Mouse (Mus musculus) megakaryocyte-erythroid progenitor cell, adult 5-6 weeks (primary cell): Measurements from ENCODE around the gene Ikzf4. TPM values are rescaled to one million over a fixed set of nuclear protein-coding genes. Genes with fewer than 3 reads are reported as not detected.
A peak's percentile ranks its signal among the peaks of the same experiment; 100 is the strongest.

Source experiments
- ATAC-seq: replicated peaks from 2 replicates; pipeline ENCODE4 v1.8.0; 2016; ENCODE audit warnings: mild to moderate bottlenecking, inconsistent platforms; ENCODE audit not compliant: severe bottlenecking, poor library complexity, low FRiP score, low TSS enrichment
- total RNA-seq, 2 experiments: library from RNA; stranded (forward) in 1 of 2; stranded (reverse) in 1 of 2; fragments of 200-1000, 215-1000 nt in 1 of 2; fragments of >200 nt in 1 of 2; fragmentation: Nextera tagmentation in 1 of 2; gene quantifications; 2 replicates each; pipeline ENCODE4 v1.2.3; 2014 to 2017

Gene Ikzf4
- total RNA-seq (2014; fragmentation: Nextera tagmentation) = 0.25 and 0.26 TPM in 2 replicates
- 0.19 TPM in 1 of 2 replicates, not detected in the other for total RNA-seq (2017)

DNA sequence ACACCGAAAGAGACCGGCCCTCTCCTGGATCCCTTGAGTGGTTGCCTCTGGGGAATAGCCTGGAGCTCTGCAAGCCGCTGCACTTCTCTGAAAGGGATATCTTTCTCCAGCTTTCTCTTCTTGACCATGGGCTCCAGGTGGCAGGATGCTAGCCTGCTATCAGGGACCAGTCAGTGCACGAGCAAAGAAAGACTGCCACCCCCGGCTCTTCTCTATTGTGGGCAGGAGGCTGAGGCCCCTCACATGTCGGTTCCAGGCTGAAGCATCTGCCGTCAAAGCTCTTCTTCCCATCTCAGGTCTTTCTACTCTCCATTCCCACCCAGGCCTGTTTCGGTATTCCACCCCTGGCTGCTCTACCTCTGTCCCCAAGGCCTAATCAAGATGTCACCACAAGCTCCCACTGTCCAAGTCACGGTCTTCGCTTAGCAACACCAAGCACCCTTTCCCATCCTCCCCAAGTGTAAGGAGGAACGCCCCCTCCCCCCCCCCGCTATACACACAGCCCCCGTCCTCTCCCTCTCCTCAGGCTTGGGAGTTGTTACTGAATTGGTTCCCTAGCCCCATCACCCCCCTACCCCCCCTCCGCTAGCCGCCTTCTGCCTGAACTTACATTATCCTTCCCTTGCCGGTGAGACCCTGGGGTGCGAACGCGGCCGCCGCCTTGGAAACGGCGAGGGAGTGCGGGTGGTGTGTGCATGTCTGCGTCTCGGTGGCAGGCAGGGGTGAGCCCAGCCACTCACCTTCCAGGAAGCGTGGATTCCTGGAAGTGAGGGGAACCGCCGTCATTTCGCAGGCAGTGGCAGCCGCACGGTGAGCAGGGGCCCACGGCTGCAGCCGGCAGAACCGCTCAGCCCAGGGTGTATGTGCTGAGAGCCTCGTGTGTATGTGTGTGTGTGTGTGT is at the start of gene Ikzf4:
Ikzf4 (minus strand) TSS at position 881 of the 901 bp plus-strand sequence.
- 0 out of 2 replicates have a peak, but pooled peaks have one; percentile 30 for ATAC-seq

DNA sequence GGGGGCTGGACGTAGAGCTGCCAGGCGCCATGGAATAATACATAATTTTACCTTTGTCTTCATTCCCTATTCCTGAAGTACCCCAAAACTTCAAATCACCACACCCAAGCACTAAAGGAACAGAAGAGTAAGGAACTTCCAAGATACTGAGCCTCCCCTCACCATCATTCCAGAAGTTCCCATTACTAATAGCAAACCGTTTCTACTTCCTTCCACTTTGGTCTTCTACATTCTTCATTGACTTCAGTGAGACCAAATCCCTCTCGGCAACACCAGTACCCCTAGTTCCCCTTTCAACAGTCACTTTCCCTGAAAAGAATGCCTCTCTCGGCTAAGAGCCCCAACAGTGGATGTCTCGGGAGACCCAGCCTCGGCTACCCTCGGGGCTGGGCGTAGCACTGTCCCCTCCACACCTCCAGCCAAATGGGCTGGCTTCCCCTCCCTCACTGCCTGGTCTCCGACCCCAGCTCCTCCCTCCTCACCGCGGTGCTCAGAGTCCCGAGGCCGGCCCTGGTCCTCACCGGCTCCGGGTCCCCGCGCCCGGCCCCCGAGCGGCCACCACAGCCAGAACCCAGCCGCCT is 49.7 kb upstream of the Ikzf4 start:
- ATAC-seq = no peak

DNA sequence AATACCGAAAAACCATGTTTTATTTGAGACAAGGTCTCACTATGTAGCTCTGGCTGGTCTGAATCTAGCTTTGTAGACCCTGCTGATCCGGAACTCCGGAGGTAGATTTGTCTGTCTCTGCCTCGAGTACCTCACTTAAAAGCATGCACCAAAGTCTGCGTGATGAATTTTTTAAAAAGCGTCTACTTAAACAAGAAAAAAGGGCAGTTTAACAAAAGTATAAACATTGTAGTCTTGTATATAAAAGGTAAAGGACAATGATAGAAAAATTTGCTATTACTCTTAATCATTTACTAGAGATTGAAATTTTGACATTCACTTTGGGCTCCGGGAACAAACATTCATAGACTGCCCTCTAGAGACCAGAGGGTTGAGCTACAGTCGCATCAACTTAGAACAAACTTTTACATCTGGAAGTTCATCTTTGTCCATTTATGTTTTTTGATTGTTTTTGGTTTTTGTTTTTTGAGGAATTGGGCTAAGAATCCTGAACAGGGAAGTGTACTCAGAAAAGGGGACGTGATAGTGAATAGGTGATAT is 28.7 kb upstream of the Ikzf4 start:
- peak; percentile 69 for ATAC-seq

DNA sequence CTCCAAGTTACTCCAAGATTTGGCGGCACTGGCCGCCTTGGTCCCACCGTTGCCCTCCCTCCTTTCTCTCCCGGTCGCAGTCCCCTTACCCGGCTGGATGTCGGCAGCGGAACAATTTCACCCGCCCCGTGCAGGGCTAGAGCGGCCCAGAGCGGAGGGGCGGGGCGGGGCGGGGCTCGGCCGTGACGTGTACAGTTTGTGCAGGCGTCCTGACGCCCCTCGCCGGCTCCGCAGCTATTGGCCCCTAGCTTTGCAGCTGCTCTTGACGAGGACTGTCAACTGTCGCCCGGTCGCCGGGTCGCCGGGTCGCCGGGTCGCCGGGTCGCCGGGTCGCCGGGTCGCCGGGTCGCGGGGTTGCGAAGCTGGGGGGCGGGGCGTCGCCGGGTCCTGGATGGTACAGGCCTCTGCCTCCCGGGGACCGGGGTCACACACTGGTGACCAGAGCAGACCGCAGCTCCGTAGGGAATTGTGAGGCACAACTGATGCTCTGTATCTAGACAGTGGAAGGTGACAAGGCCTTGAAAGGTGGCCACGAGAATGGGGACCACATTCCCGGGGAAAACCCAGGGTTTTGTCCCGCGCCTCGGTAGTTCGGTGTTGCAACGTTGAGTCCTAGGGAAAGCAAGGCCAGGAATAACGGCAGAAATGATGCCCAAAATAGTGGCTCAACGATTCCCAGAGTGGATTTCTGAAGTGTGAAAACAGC is 28.1 kb upstream of the Ikzf4 start, which contains the start of gene Suox:
Suox (minus strand) TSS at position 311 of the 706 bp plus-strand sequence.
- peak; percentile 85 for ATAC-seq

DNA sequence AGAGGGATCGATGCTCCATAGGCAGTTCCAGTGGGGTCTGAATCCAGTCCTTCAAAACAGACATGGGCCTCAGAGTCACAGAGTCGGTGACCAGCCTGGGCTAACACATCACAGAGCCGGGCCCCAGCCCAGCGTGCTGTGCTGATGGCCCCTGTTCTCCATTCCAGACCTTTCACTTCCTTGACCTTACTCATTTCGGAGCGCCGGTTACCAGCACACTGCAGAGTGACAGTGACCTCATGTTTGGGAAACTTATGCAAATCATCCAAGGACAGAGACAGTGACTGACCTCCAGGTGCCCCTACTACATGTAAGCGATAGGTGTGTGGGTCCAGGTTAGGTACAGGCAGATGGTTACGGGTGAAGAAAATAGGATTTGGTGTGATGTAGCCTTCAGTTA is 25.4 kb upstream of the Ikzf4 start:
- no peak for ATAC-seq

DNA sequence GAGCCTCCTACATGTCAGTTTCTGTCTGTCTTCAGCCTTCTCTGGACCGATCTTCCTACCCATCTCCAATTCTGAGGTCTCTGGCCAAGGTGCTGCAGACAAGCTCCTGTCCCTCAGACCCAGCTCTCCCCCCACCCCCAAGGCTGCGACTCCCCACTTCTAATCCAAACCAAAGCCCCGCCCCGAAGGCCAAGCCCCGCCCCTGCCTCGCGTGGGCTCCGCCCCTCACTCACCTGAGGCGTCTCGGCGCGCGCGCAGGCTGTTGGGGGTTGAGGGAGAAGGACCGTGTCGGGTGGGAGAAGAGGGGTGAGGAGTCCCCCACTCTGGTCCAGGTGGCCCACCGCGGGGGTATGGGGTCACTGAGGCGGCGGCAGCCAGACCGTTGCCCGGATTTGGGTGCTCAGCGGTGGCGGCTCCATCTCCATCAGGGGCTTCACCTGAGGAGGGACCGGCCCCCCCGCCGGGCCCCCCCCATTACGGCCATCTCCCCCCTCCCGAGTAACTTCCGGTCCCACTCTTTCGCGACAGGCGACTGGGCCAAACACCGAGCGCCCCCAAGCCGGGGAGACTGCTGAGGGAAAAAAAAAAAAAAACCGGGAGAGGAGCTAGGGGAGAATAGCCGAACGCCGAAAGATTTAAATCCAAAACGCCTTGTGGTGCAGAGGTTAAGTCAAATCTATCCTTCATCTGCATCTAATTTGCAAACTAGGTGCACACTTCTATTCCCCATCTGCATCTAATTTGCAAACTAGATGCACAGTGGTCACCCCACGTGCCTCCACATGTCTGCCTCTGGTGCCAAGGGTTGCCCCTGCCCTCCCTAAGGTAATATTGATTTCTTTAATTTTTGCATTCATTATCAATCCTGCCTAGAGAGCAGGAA is 23.2 kb upstream of the Ikzf4 start:
- ATAC-seq = no peak

DNA sequence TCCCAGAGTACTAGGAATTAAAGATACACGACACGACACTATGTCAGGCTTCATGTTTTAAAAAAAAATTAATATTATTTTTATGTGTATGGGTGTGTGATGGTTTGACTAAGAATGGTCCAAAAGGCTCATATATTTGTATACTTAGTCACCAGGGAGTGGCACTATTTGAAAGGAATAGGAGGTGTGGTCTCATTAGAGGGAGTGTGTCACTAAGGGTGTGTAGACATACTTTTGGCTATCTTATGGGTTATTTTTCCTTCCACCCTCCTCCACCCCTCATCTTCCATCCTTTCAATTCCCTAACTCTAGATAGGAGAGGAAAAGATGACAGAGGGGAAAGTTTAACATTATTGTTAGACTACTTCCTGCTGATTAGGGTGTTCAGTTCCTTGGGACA is 20.0 kb upstream of the Ikzf4 start:
- ATAC-seq = no peak

DNA sequence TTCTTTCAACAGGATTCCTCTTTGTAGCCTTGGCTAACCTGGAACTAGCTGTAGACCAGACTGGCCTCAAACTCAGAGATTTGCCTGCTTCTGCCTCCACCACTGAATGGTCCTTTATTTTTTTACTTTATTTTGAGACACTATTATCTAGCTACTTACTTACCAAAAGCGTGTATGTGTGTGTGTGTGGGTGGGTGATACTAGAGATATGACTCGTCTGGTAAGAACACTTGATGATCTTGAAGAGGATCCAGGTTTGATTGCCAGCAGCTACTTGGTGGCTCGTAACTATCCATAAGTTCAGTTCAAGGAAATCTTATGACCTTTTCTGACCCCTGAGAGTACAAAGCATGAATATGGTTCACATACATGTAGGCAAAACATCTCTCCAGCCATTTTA is 19.5 kb upstream of the Ikzf4 start:
- ATAC-seq = peak; percentile 73

DNA sequence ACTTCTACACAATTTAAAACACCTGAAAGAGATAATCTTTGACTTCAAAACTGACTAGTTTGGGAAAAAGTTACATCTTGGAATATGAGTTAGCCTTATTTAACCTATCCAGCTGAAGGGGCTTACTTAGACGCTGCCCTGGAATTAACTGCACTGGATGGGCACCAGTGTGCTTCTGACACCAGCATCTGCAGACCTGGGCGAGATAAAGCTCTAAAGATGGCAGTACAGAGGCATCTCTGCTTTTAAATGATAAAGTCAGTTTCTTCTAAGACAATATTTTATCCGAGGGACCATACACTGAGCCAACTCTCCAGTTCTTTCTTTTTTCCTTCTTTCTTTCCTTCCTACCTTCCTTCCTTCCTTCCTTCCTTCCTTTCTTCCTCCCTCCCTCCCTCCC is 19.0 kb upstream of the Ikzf4 start:
- peak; percentile 88 for ATAC-seq

DNA sequence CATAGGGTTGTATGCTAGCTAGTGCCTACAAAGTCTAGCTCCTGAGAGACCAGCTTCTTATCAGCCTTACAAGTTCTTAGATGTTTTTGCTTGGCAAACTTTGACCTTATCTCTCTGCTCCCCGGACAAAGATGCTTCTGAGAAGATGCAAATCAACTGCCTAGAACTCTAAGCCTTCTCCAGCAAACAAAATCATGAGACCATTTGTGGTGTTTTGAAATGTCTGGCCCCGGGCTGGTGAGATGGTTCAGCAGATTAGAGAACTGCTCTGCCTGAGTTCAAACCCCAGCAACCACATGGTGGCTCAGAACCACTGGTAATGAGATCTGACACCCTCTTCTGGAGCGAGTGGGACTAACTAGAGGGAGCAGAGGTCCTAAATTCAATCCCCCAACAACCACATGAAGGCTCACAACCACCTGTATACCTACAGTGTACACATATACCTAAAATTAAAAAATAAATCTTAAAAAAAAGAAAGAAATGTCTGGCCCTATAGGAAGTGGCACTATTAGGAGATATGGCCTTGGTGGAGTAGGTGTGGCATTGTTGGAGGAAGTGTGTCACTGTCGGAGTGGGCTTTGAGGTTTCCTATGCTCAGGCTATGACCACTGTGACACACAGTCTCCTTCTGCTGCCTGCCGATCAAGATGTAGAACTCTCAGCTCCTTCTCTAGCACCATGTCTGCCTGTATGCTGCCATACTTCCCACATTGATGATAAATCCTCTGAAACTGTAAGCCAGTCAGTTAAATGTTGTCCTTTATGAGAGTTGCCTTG is 17.8 kb upstream of the Ikzf4 start:
- ATAC-seq = no peak

DNA sequence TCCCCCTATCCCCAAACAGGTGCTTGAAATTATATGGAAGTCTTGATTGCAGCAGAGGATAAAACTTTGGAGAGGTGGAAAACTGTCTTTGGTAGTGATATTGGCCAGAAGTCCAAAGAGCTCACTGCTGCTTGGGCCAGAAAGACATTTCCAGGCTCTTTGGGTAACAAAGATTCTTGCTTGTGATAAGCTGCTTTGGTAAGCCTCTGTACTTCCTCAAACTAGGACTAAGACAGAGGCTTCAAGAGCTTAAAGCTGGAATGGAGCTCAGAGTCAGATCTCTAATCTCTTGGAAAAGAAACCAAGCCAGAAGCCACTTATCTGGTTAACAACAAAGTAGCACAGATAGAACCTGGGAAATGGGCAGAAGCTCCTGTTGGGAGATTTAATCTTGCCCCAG is 16.7 kb upstream of the Ikzf4 start:
- no peak for ATAC-seq

DNA sequence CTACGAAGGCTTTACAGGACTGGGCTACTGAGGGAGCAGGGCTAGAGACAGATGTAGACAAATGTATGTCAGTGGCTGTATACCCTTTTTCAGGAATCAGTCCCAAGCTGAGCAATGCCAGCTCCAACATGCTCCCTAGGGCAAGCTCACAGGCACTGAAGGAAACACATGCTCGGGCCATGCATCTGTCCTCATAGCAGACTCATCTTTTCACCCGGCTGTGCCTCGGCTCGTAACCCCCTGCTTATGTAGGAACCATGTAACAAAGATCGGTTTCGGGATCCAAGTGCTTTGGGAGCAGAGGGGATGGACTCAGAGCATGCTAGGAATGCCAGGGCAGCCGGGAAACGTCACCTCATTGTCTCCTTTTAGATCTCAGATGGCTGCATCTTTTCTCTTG is 13.7 kb upstream of the Ikzf4 start:
- no peak for ATAC-seq

DNA sequence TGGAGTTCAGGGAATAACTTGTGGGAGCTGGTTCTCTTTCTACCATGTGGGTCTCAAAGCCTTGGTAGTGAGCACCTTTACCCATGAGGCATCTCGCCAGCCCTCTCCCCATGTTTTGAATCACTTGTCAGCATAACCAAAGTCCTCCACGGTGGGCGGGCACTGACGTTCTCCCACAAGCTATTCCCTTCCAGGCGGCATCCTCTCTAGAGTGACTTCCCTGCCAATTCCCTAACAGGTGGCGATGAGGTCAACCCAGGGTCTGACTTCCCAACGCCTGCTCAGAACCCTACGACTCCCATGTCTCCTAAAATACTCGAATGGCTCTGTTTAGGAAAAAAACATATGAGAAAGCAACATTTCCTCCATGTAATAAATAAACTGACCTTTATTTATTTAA is 12.1 kb upstream of the Ikzf4 start:
- ATAC-seq = no peak

DNA sequence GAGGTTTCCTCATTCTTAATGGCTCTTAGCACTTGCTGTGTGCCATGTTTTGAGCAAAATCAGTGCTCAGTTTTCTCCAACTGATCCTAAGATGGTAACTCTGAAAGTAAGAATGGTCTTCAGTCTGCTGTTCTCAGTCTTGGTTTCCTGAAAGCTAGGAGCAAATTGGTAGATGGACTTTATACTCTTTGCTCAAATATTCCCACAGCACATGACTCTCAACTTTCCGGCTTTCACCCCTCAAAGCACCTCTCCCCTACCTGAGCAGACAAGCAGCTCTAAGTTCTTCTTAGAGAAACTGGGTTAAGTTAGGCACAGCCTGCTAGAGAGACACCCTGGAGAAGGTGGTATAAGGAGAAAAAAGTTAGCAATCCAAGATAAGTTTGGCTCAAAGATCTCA is 10.9 kb upstream of the Ikzf4 start:
- ATAC-seq = no peak

DNA sequence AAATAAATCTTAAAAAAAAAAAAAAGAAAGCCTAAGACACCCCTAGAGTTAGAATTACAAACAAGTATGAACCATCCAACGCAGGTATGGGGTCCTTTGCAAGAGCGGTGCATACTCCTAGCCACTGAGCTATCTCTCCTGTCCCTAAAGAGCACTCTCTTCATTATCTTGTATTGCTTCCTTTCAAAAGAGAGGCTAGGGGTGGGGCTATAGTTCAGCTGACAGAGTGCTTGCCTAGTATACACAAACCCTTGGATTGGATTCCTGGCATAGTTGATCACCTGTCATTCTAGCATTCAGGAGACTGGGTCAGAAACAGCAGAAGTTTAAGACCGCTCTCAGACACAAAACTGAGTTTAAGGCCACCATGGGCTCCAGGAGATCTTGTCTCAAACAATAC is 9.5 kb upstream of the Ikzf4 start:
- ATAC-seq = peak; percentile 93

DNA sequence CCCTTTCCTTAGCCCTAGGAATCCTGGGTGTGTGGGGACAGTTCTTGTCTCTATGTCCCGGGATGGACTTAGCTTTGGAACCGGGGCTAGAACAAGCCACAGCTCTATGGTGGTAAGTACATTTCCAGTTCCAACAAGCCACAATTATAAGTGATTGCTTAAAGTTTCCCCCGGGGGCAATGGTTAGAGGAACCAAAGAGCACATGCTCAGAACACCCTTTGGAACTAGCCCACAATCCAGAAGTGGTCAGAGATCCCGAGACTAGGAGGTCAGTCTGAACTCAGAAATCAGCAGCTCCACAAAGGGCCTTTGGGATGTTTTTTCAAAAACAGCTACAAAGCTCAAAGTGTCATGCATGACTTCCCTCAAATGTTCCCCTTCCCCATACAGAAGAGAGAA is 8.1 kb upstream of the Ikzf4 start:
- ATAC-seq = no peak

DNA sequence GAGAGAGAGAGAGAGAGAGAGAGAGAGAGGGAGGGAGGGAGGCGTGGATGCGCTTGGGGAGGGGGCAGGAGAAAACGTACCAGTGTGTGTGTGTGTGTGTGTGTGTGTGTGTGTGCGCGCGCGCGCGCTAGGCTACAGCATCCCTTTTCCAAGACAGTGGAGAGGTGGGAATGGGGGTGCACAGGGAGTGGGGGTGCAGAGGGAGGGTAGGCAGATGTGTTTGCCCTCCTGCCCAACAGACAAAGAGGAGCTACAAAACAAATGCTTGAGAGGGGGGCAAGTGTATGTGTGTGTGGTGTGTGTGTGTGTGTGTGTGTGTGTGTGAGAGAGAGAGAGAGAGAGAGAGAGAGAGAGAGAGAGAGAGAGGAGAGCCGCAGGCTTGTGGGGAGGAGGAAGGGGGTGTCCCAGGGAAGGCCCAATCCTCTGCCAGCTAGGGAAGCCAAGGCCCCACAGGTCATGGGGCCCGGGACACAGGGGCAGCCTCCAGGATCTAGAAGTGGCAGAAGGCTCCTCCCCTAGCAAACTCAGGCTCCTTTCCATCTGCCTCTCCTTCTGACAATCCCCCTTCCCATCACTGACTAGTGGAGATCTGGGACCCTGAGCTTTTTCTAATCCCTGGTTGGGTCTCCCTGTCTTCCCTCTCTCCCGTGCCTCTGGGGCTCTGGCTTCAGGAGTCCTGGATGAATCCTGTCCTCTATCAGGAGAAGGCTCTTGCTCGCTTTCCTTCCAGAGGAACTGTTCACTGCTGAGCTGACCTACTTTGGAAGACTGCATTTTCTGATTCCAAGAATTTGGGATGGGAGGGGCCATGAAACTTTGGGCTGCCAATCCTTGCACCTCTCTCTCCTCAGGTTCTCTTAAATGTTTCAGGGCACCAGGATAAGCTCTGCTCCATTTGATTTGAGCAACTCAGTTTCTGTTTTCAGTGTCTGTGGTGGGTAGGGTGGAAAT is 623 bp upstream of the Ikzf4 start:
- no peak for ATAC-seq
